Mouse (Mus musculus) kidney, embryonic 16.5 days (tissue): ENCODE data around the gene Poln. TPM values are rescaled to one million over a fixed set of nuclear protein-coding genes. Genes with fewer than 3 reads are reported as not detected.

ENCODE experiments used
- ATAC-seq: fragments of 200-750 bp; cut with Nextera tagmentation; 2 replicates; pipeline ENCODE4 v1.8.0; 2017; ENCODE audit warnings: moderate TSS enrichment; ENCODE audit not compliant: low FRiP score, low TSS enrichment
- H3K27ac ChIP-seq: fragments of 300-500 bp; sonication (generic); 2 replicates; pipeline ENCODE4 v1.5.1; 2014; ENCODE audit warnings: low read length
- H3K27me3 ChIP-seq: fragments of 300-500 bp; sonication (generic); 2 replicates; pipeline ENCODE4 v1.6.1; 2014; ENCODE audit warnings: low read length, control low read depth, mixed read lengths; ENCODE audit not compliant: insufficient read depth
- H3K36me3 ChIP-seq: fragments of 300-500 bp; sonication (generic); 2 replicates; pipeline ENCODE4 v1.6.1; 2014; ENCODE audit warnings: low read length, control low read depth, mixed read lengths; ENCODE audit not compliant: insufficient read depth
- H3K4me1 ChIP-seq: fragments of 300-500 bp; sonication (generic); 2 replicates; pipeline ENCODE4 v1.6.1; 2014; ENCODE audit warnings: low read length, control low read depth, mixed read lengths; ENCODE audit not compliant: insufficient read depth
- H3K4me2 ChIP-seq: fragments of 300-500 bp; sonication (generic); replicated peaks from 2 replicates; pipeline ENCODE4 v1.6.1; 2014; ENCODE audit warnings: low read depth, low read length
- H3K4me3 ChIP-seq: fragments of 300-500 bp; sonication (generic); 2 replicates; pipeline ENCODE4 v1.5.1; 2014; ENCODE audit warnings: mild to moderate bottlenecking, low read length
- H3K9ac ChIP-seq: fragments of 300-500 bp; sonication (generic); replicated peaks from 2 replicates; pipeline ENCODE4 v1.6.1; 2014; ENCODE audit warnings: low read length
- H3K9me3 ChIP-seq: fragments of 300-500 bp; sonication (generic); 2 replicates; pipeline ENCODE4 v1.6.1; 2016; ENCODE audit warnings: low read length, control low read depth
- WGBS: fragments of 180-500 bp; shearing (Covaris S2); extraction: QIAGEN DNeasy Blood & Tissue Kit; methylation state at CpG from one replicate; pipeline ENCODE4 v1.1.7; 2014; 5-methylcytosine and 5-hydroxymethylcytosine counted together
- polyA plus RNA-seq: library from polyadenylated mRNA; unstranded; fragments of >200 nt; fragmentation: Nextera tagmentation; extraction: Ambion mirVana; gene quantifications from 2 replicates; pipeline ENCODE4 v1.2.1, GENCODE M21; 2015

The Poln gene
- polyA plus RNA-seq, 1 experiment from 2014 or later, result 0.45 TPM

DNA sequence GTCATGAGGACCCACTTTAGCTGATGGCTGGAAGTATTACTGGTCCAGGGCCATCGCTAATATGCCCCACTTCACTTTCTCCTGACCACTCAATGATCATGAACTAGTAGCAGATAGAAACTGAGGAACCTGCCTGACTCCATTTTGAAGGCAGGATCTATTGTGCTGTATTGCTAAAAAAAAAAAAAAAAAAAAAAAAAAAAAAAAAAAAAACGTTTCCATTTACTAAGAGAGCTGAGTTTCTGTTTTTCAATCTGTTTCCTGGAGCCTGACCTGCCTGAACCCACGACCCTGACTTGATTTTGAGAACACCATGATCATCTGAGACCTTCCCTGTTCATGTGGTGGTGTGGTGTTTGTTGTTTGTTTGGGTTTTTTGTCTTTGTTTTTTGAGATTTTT is 193.0 kb downstream of the Poln start:
- Histone ChIP-seq H3K36me3 (no peaks in the 10 kb centered on the region), H3K27me3 (no peaks in the 10 kb centered on the region), H3K9ac (no peak overlapping the region), H3K27ac (no peak overlapping the region), H3K9me3 (no peaks in the 10 kb centered on the region), H3K4me1 (no peaks in the 10 kb centered on the region), H3K4me2 (no peak overlapping the region), H3K4me3 (no peak overlapping the region)
- WGBS, result 39% methylated on average over 3 of the region's 3 CpGs
- no peak for ATAC-seq

DNA sequence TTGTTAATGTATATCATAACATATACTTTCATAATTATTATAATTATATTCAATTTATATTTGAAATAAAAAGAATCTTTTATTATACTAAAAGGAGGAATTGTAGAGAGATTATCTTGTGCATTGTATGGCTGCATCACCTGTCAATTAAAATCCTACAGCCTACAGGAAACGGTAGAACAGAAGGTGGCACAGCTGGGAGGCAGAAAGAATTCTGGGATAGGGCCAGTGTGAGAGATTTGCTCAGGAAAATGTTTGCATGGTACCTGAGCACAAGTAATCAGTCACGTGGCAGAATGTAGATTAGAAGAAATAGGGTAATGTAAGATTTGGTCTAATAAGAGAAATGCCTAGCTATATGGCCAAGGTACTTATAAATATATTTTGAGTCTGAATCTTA is 194.5 kb downstream of the Poln start:
- WGBS, result 66% methylated on average over 2 of the region's 2 CpGs
- ATAC-seq, result no peak

DNA sequence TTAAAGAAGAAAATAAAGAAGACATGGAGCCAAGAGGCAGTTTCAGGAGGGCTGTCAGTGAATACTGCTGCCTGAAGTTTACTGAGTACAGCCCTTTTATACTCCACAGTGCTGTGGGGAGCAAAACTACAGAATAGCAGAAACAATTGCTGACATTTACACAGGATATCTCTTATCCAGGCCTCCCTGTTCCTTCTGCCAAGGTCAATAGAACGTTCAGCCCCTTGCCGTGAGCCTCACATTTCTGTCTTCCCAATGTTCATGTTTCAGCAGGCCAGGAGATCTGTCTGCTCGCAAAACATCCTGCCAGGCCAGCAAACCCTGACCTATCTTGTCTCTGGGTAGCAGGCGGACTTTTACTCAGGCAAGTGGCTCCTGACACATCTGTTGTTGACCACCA is 209.9 kb downstream of the Poln start:
- H3K4me3 ChIP-seq, result no peak overlapping the region
- no peak overlapping the region for H3K4me2 ChIP-seq
- no peaks in the 10 kb centered on the region for H3K4me1 ChIP-seq
- H3K9ac ChIP-seq, result no peak overlapping the region
- no peaks in the 10 kb centered on the region for H3K27me3 ChIP-seq
- H3K27ac ChIP-seq, result no peak overlapping the region
- no peak for ATAC-seq
- 61% methylated on average over 4 of the region's 4 CpGs for WGBS
- H3K9me3 ChIP-seq, result peaks cover 9% of the 10 kb centered on the region
- no peaks in the 10 kb centered on the region for H3K36me3 ChIP-seq

More for the DNA sequence above, 194.5 kb downstream of the Poln start:
- no peaks in the 10 kb centered on the region for H3K36me3 ChIP-seq
- no peak overlapping the region for H3K4me3 ChIP-seq
- H3K9ac ChIP-seq, result no peak overlapping the region
- no peaks in the 10 kb centered on the region for H3K9me3 ChIP-seq
- H3K27ac ChIP-seq, result no peak overlapping the region
- no peaks in the 10 kb centered on the region for H3K27me3 ChIP-seq
- H3K4me1 ChIP-seq, result no peaks in the 10 kb centered on the region
- H3K4me2 ChIP-seq, result no peak overlapping the region

Other genes starting within 250 kb of the Poln start
- gene Nelfa, start 233.0 kb downstream of the Poln start, polyA plus RNA-seq, result 64.1 and 70.2 TPM in 2 replicates
- gene Gm1673, start 186.0 kb downstream of the Poln start, polyA plus RNA-seq, result 91.1 and 91.5 TPM in 2 replicates
- gene Nat8l, start 173.5 kb downstream of the Poln start, polyA plus RNA-seq, result 0.35 and 0.42 TPM in 2 replicates
- gene Haus3, start 79 bp upstream of the Poln start, polyA plus RNA-seq, result 33.7 and 36.0 TPM in 2 replicates
- gene Mxd4, start 18.3 kb upstream of the Poln start, polyA plus RNA-seq, result 50.2 and 50.9 TPM in 2 replicates
- 0.21 and 0.34 TPM in 2 replicates for gene Zfyve28, start 119.0 kb upstream of the Poln start, polyA plus RNA-seq
- gene Cfap99, start 119.2 kb upstream of the Poln start, polyA plus RNA-seq, result not detected in 2 replicates
- 192 and 196 TPM in 2 replicates for gene Rnf4, start 166.8 kb upstream of the Poln start, polyA plus RNA-seq
- gene Fam193a, start 200.5 kb upstream of the Poln start, polyA plus RNA-seq, result 10.1 and 11.4 TPM in 2 replicates